30 mouse cellular contexts compared by ENCODE assay signal in genomic region chr4:108826643-108827042, GRCm38 (mm10). TPM values are rescaled to one million over a fixed set of nuclear protein-coding genes. Genes with fewer than 3 reads are reported as not detected.
"Had no signal": no experiment of that assay in that cellular context is flagged by ENCODE, and none has a peak within 500 bp of the region (broad histone marks: within the 10 kb centered on the region; RNA-seq: fewer than 3 reads in every experiment).

No protein-coding gene starts in this region.

- H3K27me3 ChIP-seq: embryonic facial prominence, embryonic 12.5 days; embryonic facial prominence, embryonic 13.5 days; embryonic facial prominence, embryonic 15.5 days; forebrain, embryonic 12.5 days; forebrain, embryonic 13.5 days; forebrain, embryonic 15.5 days had no signal

- H3K4me3 ChIP-seq: embryonic facial prominence, embryonic 10.5 days; embryonic facial prominence, embryonic 12.5 days; embryonic facial prominence, embryonic 13.5 days; embryonic facial prominence, embryonic 15.5 days; erythroblast, embryonic 14.5 days; forebrain, embryonic 10.5 days; forebrain, embryonic 12.5 days; forebrain, embryonic 13.5 days; forebrain, embryonic 15.5 days; gastrocnemius, adult 2 months; heart, adult 2 months had no signal

- H3K9me3 ChIP-seq: embryonic facial prominence, embryonic 10.5 days; embryonic facial prominence, embryonic 12.5 days; embryonic facial prominence, embryonic 13.5 days; embryonic facial prominence, embryonic 15.5 days; forebrain, embryonic 10.5 days; forebrain, embryonic 12.5 days; forebrain, embryonic 13.5 days; forebrain, embryonic 15.5 days had no signal

- H3K4me2 ChIP-seq: embryonic facial prominence, embryonic 12.5 days; embryonic facial prominence, embryonic 13.5 days; embryonic facial prominence, embryonic 15.5 days; forebrain, embryonic 12.5 days; forebrain, embryonic 13.5 days; forebrain, embryonic 15.5 days had no signal

- ATAC-seq: forebrain, embryonic 13.5 days; forebrain, embryonic 14.5 days; forebrain, embryonic 15.5 days; forebrain, embryonic 16.5 days; forebrain, postnatal 0 days had no signal

- H3K27ac ChIP-seq: embryonic facial prominence, embryonic 10.5 days; embryonic facial prominence, embryonic 12.5 days; embryonic facial prominence, embryonic 13.5 days; embryonic facial prominence, embryonic 15.5 days; forebrain, embryonic 10.5 days; forebrain, embryonic 12.5 days; forebrain, embryonic 13.5 days; forebrain, embryonic 15.5 days; gastrocnemius, adult 2 months; heart, adult 2 months had no signal

- DNase-seq: cerebellum, adult 8-10 months; cerebellum, adult 9-10 months; cerebellum, adult 9-11 months; cerebellum, postnatal 10 days; cerebellum, postnatal 14 days; cerebellum, postnatal 25 days; cerebellum, postnatal 36 days; embryo, embryonic 11 days; forebrain, postnatal 0 days; gastrocnemius, adult 2 months; gastrocnemius, postnatal 10 days; gastrocnemius, postnatal 14 days; gastrocnemius, postnatal 25 days; gastrocnemius, postnatal 36 days; heart, adult 18-20 months; heart, adult 2 months had no signal

- H3K9ac ChIP-seq: embryonic facial prominence, embryonic 12.5 days; embryonic facial prominence, embryonic 13.5 days; embryonic facial prominence, embryonic 15.5 days; forebrain, embryonic 12.5 days; forebrain, embryonic 13.5 days; forebrain, embryonic 15.5 days; forebrain, postnatal 0 days had no signal

RNA-seq across cellular contexts. Expression of gene A730015C16Rik, which starts 21.8 kb away (rescaled TPM):
- total RNA-seq: gastrocnemius, adult 18-20 months; gastrocnemius, postnatal 10 days; gastrocnemius, postnatal 25 days; gastrocnemius, postnatal 36 days; heart, adult 18-20 months; heart, adult 2 months had no signal
- polyA plus RNA-seq: cortical plate, adult 2 months; erythroblast, embryonic 14.5 days; gonadal fat pad, adult 2 months; heart, adult 2 months had no signal

RNA-seq across cellular contexts. Expression of gene Zfyve9, which starts 46.0 kb away (rescaled TPM):
- polyA plus RNA-seq: erythroblast, embryonic 14.5 days had no signal
